22 mouse cellular contexts compared by ENCODE assay signal in the genomic region with DNA sequence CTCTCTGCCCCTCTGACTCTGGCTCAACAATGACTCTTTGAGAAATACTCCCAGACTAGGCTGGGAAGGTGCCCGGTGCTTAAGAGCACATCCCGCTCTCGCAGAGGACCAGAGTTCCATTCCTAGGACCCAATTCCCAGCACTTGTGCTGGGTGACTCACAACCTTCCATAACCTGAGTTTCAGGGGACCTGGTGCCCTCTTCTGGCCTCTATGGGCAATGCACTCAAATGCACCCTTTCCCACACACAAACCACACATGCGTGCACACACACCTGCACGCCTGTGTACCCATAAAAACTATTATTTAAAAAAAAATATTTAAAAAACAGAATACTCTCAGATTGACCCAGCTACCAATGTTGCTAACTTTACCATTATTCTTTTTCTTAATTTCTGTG.
DNase-seq lines count a peak whose midpoint lies in the region; ATAC-seq and TF ChIP-seq lines count a peak whose summit lies in the region.
"Had no signal": no experiment of that assay in that cellular context is flagged by ENCODE, and none has a peak within 500 bp of the region (broad histone marks: within the 10 kb centered on the region; RNA-seq: fewer than 3 reads in every experiment).

No protein-coding gene starts in this region.

- H3K36me3 ChIP-seq in CH12.LX (replicated peaks in 1 of 2; ENCODE audit: control insufficient read depth in 1 of 2, insufficient read depth in 1 of 2, low read length in 1 of 2): peaks cover 15 to 80% of the 10 kb centered on the region in 2 experiments
- H3K36me3 ChIP-seq: hindbrain, embryonic 15.5 days; neural tube, embryonic 12.5 days had no signal

- no peaks in the 10 kb centered on the region for H3K27me3 ChIP-seq in CH12.LX (replicated peaks)
- H3K27me3 ChIP-seq: hindbrain, embryonic 15.5 days; neural tube, embryonic 12.5 days had no signal

- intact Hi-C loops in left cerebral cortex, adult 2 months (cut with DNase I): no loop called here

- no peak for TF ChIP-seq POLR2A in CH12.LX (IDR thresholded peaks at IDR 0.05; ENCODE audit: low read depth, low read length)
- TF ChIP-seq POLR2A in bone marrow, adult 2 months (IDR thresholded peaks at IDR 0.05; ENCODE audit: borderline replicate concordance, control insufficient read depth, low read depth, low read length): no peak

- in situ Hi-C loops in CH12.LX (cut with MboI; ENCODE audit: low pct_ligation_motif_present, low pct_unique_long_range_greater_than_20kb, low sequenced_read_pairs): no loop called here

- H3K79me2 ChIP-seq in CH12.LX (replicated peaks; ENCODE audit: control insufficient read depth, extremely low read depth, insufficient read depth, poor library complexity, severe bottlenecking): peaks cover 4% of the 10 kb centered on the region; the same call in 1 of the 2 replicates

- H3K4me2 ChIP-seq in CH12.LX (ENCODE audit: insufficient read depth, low read depth, poor library complexity, severe bottlenecking): no peak overlapping the region
- H3K4me2 ChIP-seq: heart, embryonic 11.5 days; hindbrain, embryonic 15.5 days; liver, embryonic 11.5 days; neural tube, embryonic 12.5 days had no signal

- no peak for ATAC-seq in inflammation-experienced regulatory T-cells, adult 6 months
- ATAC-seq: CD4-positive, CD25-positive, alpha-beta regulatory T cell, adult 4 months; Patski had no signal

- dilution Hi-C loops in CH12.LX (cut with MboI; ENCODE audit: extremely low pct_ligation_motif_present, extremely low pct_unique_long_range_greater_than_20kb, low sequenced_read_pairs): no loop called here

- peaks cover 4% of the 10 kb centered on the region for H3K9me3 ChIP-seq in CH12.LX (replicated peaks; ENCODE audit: low read length)
- H3K9me3 ChIP-seq: hindbrain, embryonic 15.5 days; neural tube, embryonic 12.5 days had no signal

- peak; percentile 3; the same call in 1 of the 2 replicates for TF ChIP-seq CTCF in left cerebral cortex, adult 2 months (IDR thresholded peaks at IDR 0.05)
- peak in 1 of 2 experiments; percentile 50; a peak in 2 of 4 replicates for TF ChIP-seq CTCF in CH12.LX (conservative IDR thresholded peaks at IDR 0.05 in 1 of 2, IDR thresholded peaks at IDR 0.05 in 1 of 2; ENCODE audit: low read depth in 2 of 2, low read length in 2 of 2)
- TF ChIP-seq CTCF in bone marrow, adult 2 months (IDR thresholded peaks at IDR 0.05; ENCODE audit: control insufficient read depth, insufficient read depth, low read length): peak; percentile 34; the same call in 1 of the 2 replicates

- no peak for TF ChIP-seq EP300 in CH12.LX (IDR thresholded peaks at IDR 0.05; ENCODE audit: low read length)

- no peak for DNase-seq in left cerebral cortex, adult 2 months (ENCODE audit: extremely low spot score in 1 of 2, low spot score in 2 of 2)
- no peak for DNase-seq in left cerebral cortex, adult 18-20 months (ENCODE audit: low spot score in 2 of 2)
- peak; percentile 32 for DNase-seq in A20 (ENCODE audit: low read depth, low spot score)
- DNase-seq in CH12.LX (ENCODE audit: extremely low read depth): no peak
- no peak for DNase-seq in right cerebral cortex, postnatal 25 days
- DNase-seq: adrenal gland, postnatal 36 days; cerebellum, postnatal 10 days; embryo, embryonic 11 days; gastrocnemius, postnatal 36 days; kidney, adult 8-10 months; kidney, postnatal 4 days; left cerebral cortex, postnatal 4 days; lung, postnatal 10 days; thymus, adult 2 months had no signal

- whole genome bisulfite sequencing in bone marrow, adult 2 months: 87% methylated on average over 5 of the region's 5 CpGs

- no peak overlapping the region for H3K9ac ChIP-seq in CH12.LX (ENCODE audit: insufficient read depth, low read depth)
- H3K9ac ChIP-seq: hindbrain, embryonic 15.5 days; neural tube, embryonic 12.5 days had no signal

- H3K4me3 ChIP-seq in left cerebral cortex, adult 2 months: no peak overlapping the region
- no peak overlapping the region for H3K4me3 ChIP-seq in CH12.LX (replicated peaks in 1 of 3; ENCODE audit: low read depth in 2 of 3, low read length in 2 of 3, poor library complexity in 1 of 3)
- no peak overlapping the region for H3K4me3 ChIP-seq in bone marrow, adult 2 months (replicated peaks; ENCODE audit: control insufficient read depth, low read depth, low read length)
- H3K4me3 ChIP-seq: hindbrain, embryonic 15.5 days; neural tube, embryonic 12.5 days had no signal

- H3K27ac ChIP-seq in left cerebral cortex, adult 2 months: no peak overlapping the region
- no peak overlapping the region for H3K27ac ChIP-seq in CH12.LX (ENCODE audit: insufficient read depth, low read depth)
- no peak overlapping the region for H3K27ac ChIP-seq in bone marrow, adult 2 months (ENCODE audit: control insufficient read depth, insufficient read depth, low read depth, low read length, poor library complexity)
- H3K27ac ChIP-seq: hindbrain, embryonic 15.5 days; neural tube, embryonic 12.5 days had no signal

- H3K4me1 ChIP-seq in CH12.LX (ENCODE audit: control insufficient read depth in 1 of 2, insufficient read depth in 2 of 2): peaks cover 23 to 70% of the 10 kb centered on the region in 2 experiments
- no peaks in the 10 kb centered on the region for H3K4me1 ChIP-seq in bone marrow, adult 2 months (ENCODE audit: control insufficient read depth, insufficient read depth, low read length)

- peak; percentile 35 for TF ChIP-seq RAD21 in CH12.LX (IDR thresholded peaks at IDR 0.05; ENCODE audit: low read depth, low read length)

TF ChIP-seq in CH12.LX, 34 proteins besides CTCF, POLR2A, EP300 and RAD21:
- no peak for TF ChIP-seq ZMIZ1 (IDR thresholded peaks at IDR 0.05; ENCODE audit: low read depth, low read length)
- TF ChIP-seq MEF2A (IDR thresholded peaks at IDR 0.05; ENCODE audit: borderline replicate concordance, low read depth, low read length): no peak
- TF ChIP-seq SMC3 (IDR thresholded peaks at IDR 0.05; ENCODE audit: low read depth, low read length): peak; percentile 33
- TF ChIP-seq USF1 (IDR thresholded peaks at IDR 0.05; ENCODE audit: low read depth, low read length): no peak
